Mouse (Mus musculus) CH12.LX (cell line): ENCODE results near the gene Cggbp1. TPM values are rescaled to one million over a fixed set of nuclear protein-coding genes. Genes with fewer than 3 reads are reported as not detected.

Experiments
- DNase-seq: peaks from one replicate; pipeline ENCODE4 v3.0.0-alpha.2; 2013; ENCODE audit errors: extremely low read depth
- H3K27ac ChIP-seq: 2 replicates; pipeline ENCODE4 v1.5.1; 2012; ENCODE audit warnings: low read depth, mild to moderate bottlenecking, control low read depth, moderate library complexity; ENCODE audit not compliant: insufficient read depth
- H3K27me3 ChIP-seq: replicated peaks from 2 replicates; pipeline ENCODE3; 2012; ENCODE audit warnings: inconsistent platforms
- H3K36me3 ChIP-seq, 2 experiments: replicated peaks in 1 of 2; 2 replicates each; pipeline versions ENCODE3 to v1.6.1; 2012; ENCODE audit warnings: inconsistent platforms in 1 of 2, low read length in 1 of 2, mild to moderate bottlenecking in 1 of 2, mixed read lengths in 1 of 2, moderate library complexity in 1 of 2; ENCODE audit not compliant: control insufficient read depth in 1 of 2, insufficient read depth in 1 of 2
- H3K4me1 ChIP-seq, 2 experiments: 2 replicates each; pipeline ENCODE4 v1.6.1; 2012; ENCODE audit warnings: inconsistent platforms in 1 of 2, moderate library complexity in 1 of 2; ENCODE audit not compliant: insufficient read depth in 2 of 2, control insufficient read depth in 1 of 2
- H3K4me2 ChIP-seq: 2 replicates; pipeline ENCODE4 v1.6.1; 2012; ENCODE audit warnings: low read depth, mild to moderate bottlenecking, control low read depth; ENCODE audit not compliant: poor library complexity, insufficient read depth, severe bottlenecking
- H3K4me3 ChIP-seq, 3 experiments: fragments of 150-350 bp in 1 of 3; sonication (generic) in 1 of 3; replicated peaks in 1 of 3; 2 replicates each; pipeline versions ENCODE3 to v1.5.1; 2011 to 2012; ENCODE audit warnings: low read depth in 2 of 3, low read length in 2 of 3, mild to moderate bottlenecking in 2 of 3, moderate library complexity in 2 of 3, control low read depth in 1 of 3, improper control_type of control experiment in 1 of 3, inconsistent platforms in 1 of 3, mixed read lengths in 1 of 3; ENCODE audit not compliant: poor library complexity in 1 of 3
- H3K79me2 ChIP-seq: replicated peaks from 2 replicates; pipeline ENCODE4 v1.6.1; 2012; ENCODE audit warnings: mild to moderate bottlenecking, moderate library complexity; ENCODE audit not compliant: control insufficient read depth, poor library complexity, insufficient read depth, severe bottlenecking; ENCODE audit errors: extremely low read depth
- H3K9ac ChIP-seq: 2 replicates; pipeline ENCODE4 v1.6.1; 2012; ENCODE audit warnings: low read depth, mild to moderate bottlenecking, control low read depth, moderate library complexity; ENCODE audit not compliant: insufficient read depth
- H3K9me3 ChIP-seq: replicated peaks from 2 replicates; pipeline ENCODE3; 2012; ENCODE audit warnings: low read length, inconsistent platforms, mixed read lengths
- CHD1 ChIP-seq: IDR thresholded peaks from 2 replicates; pipeline ENCODE4 v1.6.1; 2012; ENCODE audit warnings: low read depth, low read length, improper control_type of control experiment, inconsistent platforms
- E2F4 ChIP-seq: IDR thresholded peaks from 2 replicates; pipeline ENCODE4 v1.6.1; 2011; ENCODE audit warnings: low read depth, low read length, improper control_type of control experiment; ENCODE audit not compliant: insufficient replicate concordance
- ELF1 ChIP-seq: IDR thresholded peaks from 2 replicates; pipeline ENCODE4 v1.6.1; 2014; ENCODE audit warnings: low read depth, mild to moderate bottlenecking, inconsistent platforms, low read length, improper control_type of control experiment
- EP300 ChIP-seq: IDR thresholded peaks from 2 replicates; pipeline ENCODE4 v1.6.1; 2011; ENCODE audit warnings: low read length, improper control_type of control experiment
- ETS1 ChIP-seq: conservative IDR thresholded peaks from 2 replicates; pipeline ENCODE4 v1.6.1; 2012; ENCODE audit warnings: low read depth, mild to moderate bottlenecking, inconsistent platforms, low read length, improper control_type of control experiment, moderate library complexity
- IRF4 ChIP-seq: IDR thresholded peaks from 2 replicates; pipeline ENCODE4 v1.6.1; 2014; ENCODE audit warnings: low read depth, mild to moderate bottlenecking, inconsistent platforms, low read length, improper control_type of control experiment
- JUN ChIP-seq: IDR thresholded peaks from 2 replicates; pipeline ENCODE4 v1.6.1; 2011; ENCODE audit warnings: low read depth, mild to moderate bottlenecking, low read length, improper control_type of control experiment, moderate library complexity; ENCODE audit not compliant: insufficient read depth
- KAT2A ChIP-seq: IDR thresholded peaks from 2 replicates; pipeline ENCODE4 v1.6.1; 2012; ENCODE audit warnings: low read length, improper control_type of control experiment, inconsistent platforms; ENCODE audit not compliant: insufficient replicate concordance
- MEF2A ChIP-seq: IDR thresholded peaks from 2 replicates; pipeline ENCODE4 v1.6.1; 2014; ENCODE audit warnings: low read depth, mild to moderate bottlenecking, inconsistent platforms, low read length, improper control_type of control experiment, borderline replicate concordance
- MXI1 ChIP-seq: IDR thresholded peaks from 2 replicates; pipeline ENCODE4 v1.6.1; 2011; ENCODE audit warnings: mild to moderate bottlenecking, low read depth, low read length, improper control_type of control experiment
- MYC ChIP-seq: IDR thresholded peaks from 2 replicates; pipeline ENCODE4 v1.6.1; 2011; ENCODE audit warnings: low read depth, mild to moderate bottlenecking, improper control_type of control experiment, low read length
- NRF1 ChIP-seq: IDR thresholded peaks from 2 replicates; pipeline ENCODE4 v1.6.1; 2014; ENCODE audit warnings: low read depth, mild to moderate bottlenecking, inconsistent platforms, low read length, improper control_type of control experiment, moderate library complexity
- PAX5 ChIP-seq: IDR thresholded peaks from 2 replicates; pipeline ENCODE4 v1.6.1; 2012; ENCODE audit warnings: low read length, inconsistent platforms, mixed read lengths
- POLR2A ChIP-seq: IDR thresholded peaks from 2 replicates; pipeline ENCODE4 v1.6.1; 2011; ENCODE audit warnings: low read depth, mild to moderate bottlenecking, improper control_type of control experiment, low read length
- POLR2AphosphoS2 ChIP-seq: IDR thresholded peaks from 2 replicates; pipeline ENCODE4 v1.6.1; 2011; ENCODE audit warnings: low read depth, low read length, improper control_type of control experiment
- RAD21 ChIP-seq: IDR thresholded peaks from 2 replicates; pipeline ENCODE4 v1.6.1; 2011; ENCODE audit warnings: low read depth, mild to moderate bottlenecking, low read length, improper control_type of control experiment, moderate library complexity
- RCOR1 ChIP-seq: conservative IDR thresholded peaks from 2 replicates; pipeline ENCODE4 v1.6.1; 2012; ENCODE audit warnings: low read depth, mild to moderate bottlenecking, inconsistent platforms, low read length, improper control_type of control experiment
- SMC3 ChIP-seq: IDR thresholded peaks from 2 replicates; pipeline ENCODE4 v1.6.1; 2011; ENCODE audit warnings: low read depth, low read length, improper control_type of control experiment
- TBP ChIP-seq: conservative IDR thresholded peaks from 2 replicates; pipeline ENCODE4 v1.6.1; 2011; ENCODE audit warnings: low read depth, low read length, improper control_type of control experiment
- TCF12 ChIP-seq: IDR thresholded peaks from 2 replicates; pipeline ENCODE4 v1.6.1; 2014; ENCODE audit warnings: low read depth, mild to moderate bottlenecking, inconsistent platforms, low read length, improper control_type of control experiment
- UBTF ChIP-seq: IDR thresholded peaks from 2 replicates; pipeline ENCODE4 v1.6.1; 2012; ENCODE audit warnings: low read depth, mild to moderate bottlenecking, inconsistent platforms, low read length, improper control_type of control experiment, moderate library complexity
- USF2 ChIP-seq: conservative IDR thresholded peaks from 2 replicates; pipeline ENCODE4 v1.6.1; 2011; ENCODE audit warnings: low read depth, low read length, improper control_type of control experiment
- ZMIZ1 ChIP-seq: IDR thresholded peaks from 2 replicates; pipeline ENCODE4 v1.6.1; 2012; ENCODE audit warnings: low read depth, mild to moderate bottlenecking, inconsistent platforms, low read length, improper control_type of control experiment
- dilution Hi-C: fragments of 300-500 bp; cut with MboI; formaldehyde crosslinking; loops from 2 replicates; pipeline ENCODE4 v1.14.3; 2020; ENCODE audit warnings: low sequenced_read_pairs; ENCODE audit not compliant: extremely low pct_unique_long_range_greater_than_20kb, extremely low pct_ligation_motif_present
- in situ Hi-C: fragments of 300-500 bp; cut with MboI; formaldehyde crosslinking; loops from 3 replicates; pipeline ENCODE4 v1.14.3; 2019; ENCODE audit warnings: low sequenced_read_pairs, low pct_ligation_motif_present, low pct_unique_long_range_greater_than_20kb, mixed read lengths
- polyA plus RNA-seq: library from polyadenylated mRNA; unstranded; fragments of >175 nt; gene quantifications from 2 replicates; pipeline ENCODE4 v1.2.1, GENCODE M21; 2012; ENCODE audit warnings: low read depth; ENCODE audit not compliant: insufficient read length
- total RNA-seq, 2 experiments: library from RNA; depleted of rRNA; stranded (reverse); fragments of 300-350 nt in 1 of 2; fragments of >200 nt in 1 of 2; gene quantifications; 2 replicates each; pipeline ENCODE4 v1.2.3; 2012 to 2014

Cggbp1 gene
- total and polyA plus RNA-seq, 3 experiments = 38.5 to 86.5 (median 71.1) TPM

GRCm38 (mm10) chr16:64885547-64885946 lies 33.8 kb downstream of the Cggbp1 start:
- no peak for TF ChIP-seq TBP
- no peak for TF ChIP-seq TCF12
- no peak for TF ChIP-seq NRF1
- no peak for TF ChIP-seq RAD21
- no peak for TF ChIP-seq CHD1
- no peak for TF ChIP-seq ELF1
- TF ChIP-seq MXI1 = no peak
- no peak for TF ChIP-seq ETS1
- no peak for TF ChIP-seq RCOR1
- no peak for TF ChIP-seq POLR2A
- TF ChIP-seq SMC3 = no peak
- no peak for TF ChIP-seq USF2
- no peak for TF ChIP-seq MYC
- TF ChIP-seq EP300 = no peak
- TF ChIP-seq MEF2A = no peak
- TF ChIP-seq IRF4 = no peak
- TF ChIP-seq E2F4 = no peak
- TF ChIP-seq, all 38 proteins: peak for 0
- no peak overlapping the region for H3K9ac ChIP-seq
- peaks cover 9% of the 10 kb centered on the region for H3K9me3 ChIP-seq
- H3K4me3 ChIP-seq = no peak overlapping the region
- dilution Hi-C loops = no loop called here
- H3K27me3 ChIP-seq = no peaks in the 10 kb centered on the region
- no peak overlapping the region for H3K27ac ChIP-seq
- in situ Hi-C loops = no loop called here
- no peaks in the 10 kb centered on the region for H3K36me3 ChIP-seq
- H3K79me2 ChIP-seq = no peaks in the 10 kb centered on the region
- peaks cover 2 to 9% of the 10 kb centered on the region in 2 experiments; a peak in 3 of 4 replicates for H3K4me1 ChIP-seq
- DNase-seq = no peak
- H3K4me2 ChIP-seq = no peak overlapping the region

- no peak for DNase-seq
- Histone ChIP-seq H3K4me3 (no peak overlapping the region), H3K9ac (no peak overlapping the region), H3K4me1 (no peaks in the 10 kb centered on the region), H3K4me2 (no peak overlapping the region), H3K79me2 (no peaks in the 10 kb centered on the region), H3K27ac (no peak overlapping the region), H3K9me3 (peaks cover 9% of the 10 kb centered on the region), H3K36me3 (no peaks in the 10 kb centered on the region), H3K27me3 (no peaks in the 10 kb centered on the region)
- dilution Hi-C loops = no loop called here
- in situ Hi-C loops = no loop called here
- TF ChIP-seq POLR2A (no peak), IRF4 (no peak), ZMIZ1 (no peak), UBTF (no peak), KAT2A (no peak), POLR2AphosphoS2 (no peak), JUN (no peak), E2F4 (no peak), PAX5 (no peak), MXI1 (no peak)
These were observed 37.7 kb downstream of the Cggbp1 start for GRCm38 (mm10) chr16:64889496-64889895.
